Mouse (Mus musculus) cerebellum, postnatal 14 days (tissue): Measurements from ENCODE around the gene Ube2c.

Experiments
- DNase-seq, 2 experiments: peaks; one replicate each; pipeline ENCODE4 v3.0.0; 2021; ENCODE audit warnings: mixed read lengths in 2 of 2

Ube2c gene

GRCm38 (mm10) chr2:164769258-164770037, at the start of gene Ube2c:
TSS of gene Ube2c (plus strand) at chr2:164769898.
- peak; percentile 99 for DNase-seq

GRCm38 (mm10) chr2:164723276-164723675, 46.4 kb upstream of the Ube2c start:
- no peak for DNase-seq

GRCm38 (mm10) chr2:164725895-164726619, 43.6 kb upstream of the Ube2c start:
- peak; percentile 75 to 83 for DNase-seq

GRCm38 (mm10) chr2:164731719-164732118, 38.0 kb upstream of the Ube2c start:
- DNase-seq: no peak

GRCm38 (mm10) chr2:164733259-164733658, 36.4 kb upstream of the Ube2c start:
- DNase-seq: no peak

GRCm38 (mm10) chr2:164734839-164735238, 34.9 kb upstream of the Ube2c start:
- no peak for DNase-seq

- no peak for DNase-seq
These were observed 34.3 kb upstream of the Ube2c start for GRCm38 (mm10) chr2:164735446-164735845.

- DNase-seq: no peak
These were observed 32.2 kb upstream of the Ube2c start for GRCm38 (mm10) chr2:164737377-164738090.

GRCm38 (mm10) chr2:164739876-164740275, 29.8 kb upstream of the Ube2c start:
- no peak for DNase-seq

- no peak for DNase-seq
These were observed 24.7 kb upstream of the Ube2c start for GRCm38 (mm10) chr2:164744987-164745386.

- peak; percentile 95 to 97 for DNase-seq
These were observed 23.7 kb upstream of the Ube2c start, which contains the start of the genes Wfdc3 and Dnttip1 for GRCm38 (mm10) chr2:164745843-164746479. TSS of gene Wfdc3 (minus strand) at chr2:164745931. TSS of gene Dnttip1 (plus strand) at chr2:164745983.

GRCm38 (mm10) chr2:164746693-164747092, 23.0 kb upstream of the Ube2c start:
- DNase-seq: no peak

GRCm38 (mm10) chr2:164748191-164748590, 21.5 kb upstream of the Ube2c start:
- no peak for DNase-seq

GRCm38 (mm10) chr2:164748991-164749390, 20.7 kb upstream of the Ube2c start:
- DNase-seq: no peak

GRCm38 (mm10) chr2:164752454-164752853, 17.2 kb upstream of the Ube2c start:
- DNase-seq: no peak

GRCm38 (mm10) chr2:164754105-164754504, 15.6 kb upstream of the Ube2c start:
- no peak for DNase-seq

GRCm38 (mm10) chr2:164754800-164755199, 14.9 kb upstream of the Ube2c start:
- no peak for DNase-seq

GRCm38 (mm10) chr2:164757841-164758240, 11.9 kb upstream of the Ube2c start:
- no peak for DNase-seq

- no peak for DNase-seq
These were observed 11.0 kb upstream of the Ube2c start for GRCm38 (mm10) chr2:164758692-164759091.

- no peak for DNase-seq
These were observed 9.5 kb upstream of the Ube2c start for GRCm38 (mm10) chr2:164760059-164760833.

GRCm38 (mm10) chr2:164761502-164761901, 8.2 kb upstream of the Ube2c start:
- DNase-seq: peak; percentile 38 to 41

- no peak for DNase-seq
These were observed 7.7 kb upstream of the Ube2c start for GRCm38 (mm10) chr2:164761971-164762370.
